Mouse (Mus musculus): Measurements from ENCODE around the gene Tbrg4.

DNA sequence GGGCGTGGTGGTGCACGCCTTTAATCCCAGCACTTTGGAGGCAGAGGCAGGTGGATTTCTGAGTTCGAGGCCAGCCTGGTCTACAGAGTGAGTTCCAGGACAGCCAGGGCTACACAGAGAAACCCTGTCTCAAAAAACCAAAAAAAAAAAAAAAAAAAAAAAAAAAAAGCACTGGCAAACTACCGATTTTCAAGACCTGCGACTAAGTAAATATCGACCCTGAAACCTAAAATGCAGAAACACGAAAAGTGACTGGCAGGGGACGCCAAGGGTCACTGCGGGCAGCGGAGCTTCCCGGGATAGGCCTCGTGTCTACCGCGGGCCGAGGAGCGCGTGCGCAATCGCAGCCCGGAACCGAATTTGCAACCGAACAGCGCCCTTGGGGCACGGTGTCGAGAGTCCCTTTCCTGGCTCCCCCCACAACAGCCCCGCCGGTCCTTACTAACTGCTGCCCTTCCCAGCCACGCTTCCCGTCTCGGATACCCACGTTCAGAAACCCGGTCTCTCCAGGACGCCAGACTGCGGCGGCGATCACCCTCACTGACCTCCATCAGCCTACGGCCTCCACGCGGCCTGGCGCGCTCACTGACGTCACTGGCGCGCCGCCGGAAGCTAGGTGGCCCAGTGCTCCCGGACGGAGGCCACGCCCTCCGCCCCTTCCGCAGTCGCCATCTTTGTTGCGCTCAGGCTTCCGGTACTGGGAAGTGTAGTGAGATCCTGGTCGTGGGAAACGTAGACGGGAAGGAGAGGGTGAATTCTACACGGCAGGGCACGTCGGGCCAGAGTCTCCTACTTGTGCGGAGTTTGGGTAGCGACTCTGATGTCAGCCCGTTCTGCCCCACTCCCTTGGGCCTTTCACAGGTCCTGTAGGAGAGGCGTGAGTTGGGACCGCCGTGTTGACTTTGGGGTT lies at the start of gene Tbrg4:
- no peak for TF ChIP-seq CTCF (IDR thresholded peaks at IDR 0.05; ENCODE audit: low read depth, low read length)
- TF ChIP-seq POLR2A (IDR thresholded peaks at IDR 0.05; ENCODE audit: borderline replicate concordance, low read depth, low read length) = no peak
